Mouse (Mus musculus): Measurements from ENCODE around the gene Glp2r. TPM values are rescaled to one million over a fixed set of nuclear protein-coding genes. Genes with fewer than 3 reads are reported as not detected.

Gene Glp2r
- polyA plus RNA-seq, 1 experiment from 2014 or later, result 0.31 TPM

DNA sequence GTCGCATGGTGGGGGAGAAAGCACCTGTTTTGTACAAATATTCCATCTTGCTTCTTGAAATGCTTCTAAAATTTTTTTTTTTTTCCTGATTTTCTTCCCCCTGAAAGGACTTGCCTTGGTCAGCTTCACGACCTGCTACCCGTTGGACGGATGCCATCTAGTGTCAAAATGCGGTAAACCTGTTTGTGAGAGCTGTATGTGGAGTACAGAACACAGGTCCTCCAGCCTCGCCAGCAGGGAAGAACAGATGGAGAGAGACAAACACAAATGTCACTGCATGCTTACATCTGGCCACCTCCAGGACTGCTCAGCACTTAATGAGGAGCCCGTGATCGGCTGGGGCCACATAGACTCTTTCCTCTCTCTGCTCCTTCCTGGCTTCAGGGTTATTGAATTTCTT lies 1.6 kb upstream of the Glp2r start:
- no peak for ATAC-seq (ENCODE audit: insufficient read depth)
- H3K27me3 ChIP-seq, result no peaks in the 10 kb centered on the region; the same call in 1 of the 2 replicates
- no peaks in the 10 kb centered on the region for H3K9me3 ChIP-seq (replicated peaks)
- no peaks in the 10 kb centered on the region for H3K4me1 ChIP-seq (replicated peaks)
- H3K27ac ChIP-seq (replicated peaks), result no peak overlapping the region
- no peaks in the 10 kb centered on the region for H3K36me3 ChIP-seq (replicated peaks)
- H3K4me2 ChIP-seq, result no peak overlapping the region
- no peak overlapping the region for H3K9ac ChIP-seq
- WGBS (ENCODE audit: insufficient replicate concordance), result 11% methylated on average over 8 of the region's 8 CpGs
- no peak overlapping the region for H3K4me3 ChIP-seq (replicated peaks)

DNA sequence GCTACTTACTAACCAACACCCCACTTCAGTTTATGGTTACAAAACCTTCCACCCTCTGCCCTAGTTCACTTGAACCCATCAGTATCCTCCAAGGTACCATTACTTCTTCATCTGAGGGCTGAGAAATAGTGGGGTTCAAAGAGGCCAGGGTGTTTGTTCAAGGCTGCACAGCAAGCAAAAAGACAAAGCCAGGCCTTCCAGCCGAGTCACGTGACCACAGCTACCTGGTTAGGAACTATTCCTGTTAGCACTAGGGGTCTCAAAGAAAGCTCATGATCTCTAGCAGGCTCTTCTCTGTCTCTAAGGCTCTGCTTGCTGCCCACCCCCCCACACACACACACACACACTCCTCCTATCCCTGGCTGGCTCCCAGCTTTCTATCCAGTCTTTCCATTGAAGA lies 738 bp upstream of the Glp2r start:
- no peaks in the 10 kb centered on the region; the same call in 1 of the 2 replicates for H3K27me3 ChIP-seq
- H3K4me1 ChIP-seq (replicated peaks), result no peaks in the 10 kb centered on the region
- H3K9ac ChIP-seq, result no peak overlapping the region
- H3K9me3 ChIP-seq (replicated peaks), result no peaks in the 10 kb centered on the region
- H3K27ac ChIP-seq (replicated peaks), result no peak overlapping the region
- H3K36me3 ChIP-seq (replicated peaks), result no peaks in the 10 kb centered on the region
- no peak overlapping the region for H3K4me3 ChIP-seq (replicated peaks)
- no peak overlapping the region for H3K4me2 ChIP-seq
- ATAC-seq (ENCODE audit: insufficient read depth), result no peak
- WGBS (ENCODE audit: insufficient replicate concordance), result 64% methylated on average over 2 of the region's 2 CpGs

DNA sequence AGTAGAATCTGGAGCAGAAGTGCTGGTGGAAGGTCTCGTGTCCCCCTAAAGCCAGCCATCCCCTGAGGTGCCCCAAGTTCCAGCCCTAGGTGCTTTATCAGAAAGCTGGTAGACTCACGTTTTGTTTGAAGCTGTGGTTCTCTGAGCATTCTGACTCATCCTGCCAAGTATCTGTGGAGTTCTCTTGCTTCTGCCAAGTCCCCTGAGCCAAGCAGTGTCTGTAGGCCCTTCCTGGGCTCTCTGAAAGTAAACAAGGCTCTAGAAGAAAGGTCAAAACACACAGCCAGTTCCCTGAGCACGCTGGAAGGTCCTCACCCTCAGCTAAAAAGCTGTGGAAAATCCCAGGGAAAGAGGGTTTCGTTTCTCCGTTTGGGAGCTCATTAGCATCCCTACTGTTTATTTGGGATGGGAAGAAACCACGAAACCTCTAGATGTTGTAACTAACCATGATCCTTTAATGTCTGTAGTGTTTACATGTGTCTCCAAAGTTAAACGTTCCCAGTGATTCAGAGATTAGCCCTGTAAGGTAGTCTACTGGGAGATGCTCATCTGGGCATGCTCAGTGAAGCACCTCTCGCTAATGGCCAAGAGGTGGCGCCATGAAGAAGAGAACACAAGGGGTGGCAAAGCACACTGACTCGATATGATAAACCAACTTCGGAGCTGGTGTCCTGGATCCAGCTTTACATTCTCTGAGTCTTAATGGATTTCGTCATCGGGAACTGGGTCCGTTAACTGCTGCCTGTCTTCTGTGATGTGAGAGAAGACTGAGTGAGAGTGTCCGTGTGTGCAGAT lies 13.4 kb downstream of the Glp2r start:
- no peak overlapping the region for H3K4me2 ChIP-seq
- no peak overlapping the region for H3K27ac ChIP-seq (replicated peaks)
- no peaks in the 10 kb centered on the region for H3K27me3 ChIP-seq
- no peak for ATAC-seq (ENCODE audit: insufficient read depth)
- H3K9ac ChIP-seq, result no peak overlapping the region
- H3K4me3 ChIP-seq (replicated peaks), result no peak overlapping the region
- H3K36me3 ChIP-seq (replicated peaks), result no peaks in the 10 kb centered on the region
- WGBS (ENCODE audit: insufficient replicate concordance), result 47% methylated on average over 15 of the region's 15 CpGs
- H3K4me1 ChIP-seq (replicated peaks), result no peaks in the 10 kb centered on the region
- H3K9me3 ChIP-seq (replicated peaks), result no peaks in the 10 kb centered on the region

DNA sequence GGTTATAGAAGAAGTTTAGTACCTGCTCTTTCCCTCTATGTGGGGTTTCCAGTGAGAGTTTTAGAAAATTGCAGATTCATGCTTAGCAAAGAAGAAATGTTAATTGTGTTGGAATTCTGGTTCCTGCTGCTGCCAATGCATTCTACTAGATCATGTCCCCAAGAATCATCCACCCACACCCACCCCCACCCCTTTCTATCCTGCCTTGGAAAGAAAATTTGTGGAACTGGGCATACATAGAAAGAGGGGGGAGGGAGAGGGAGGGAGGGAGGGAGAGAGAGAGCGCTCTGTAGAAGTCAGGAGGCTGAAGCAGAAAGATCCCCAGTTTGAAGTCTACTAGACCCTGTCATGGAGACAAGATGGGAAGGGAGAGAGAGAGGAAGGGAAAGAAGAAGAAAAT lies 14.7 kb downstream of the Glp2r start:
- Histone ChIP-seq H3K36me3 (replicated peaks) (no peaks in the 10 kb centered on the region), H3K27ac (replicated peaks) (no peak overlapping the region), H3K27me3 (no peaks in the 10 kb centered on the region), H3K4me2 (no peak overlapping the region), H3K9ac (no peak overlapping the region), H3K4me1 (replicated peaks) (no peaks in the 10 kb centered on the region), H3K9me3 (replicated peaks) (no peaks in the 10 kb centered on the region), H3K4me3 (replicated peaks) (no peak overlapping the region)
- ATAC-seq (ENCODE audit: insufficient read depth), result no peak
- 72% methylated on average over 1 of the region's 1 CpGs for WGBS (ENCODE audit: insufficient replicate concordance)

DNA sequence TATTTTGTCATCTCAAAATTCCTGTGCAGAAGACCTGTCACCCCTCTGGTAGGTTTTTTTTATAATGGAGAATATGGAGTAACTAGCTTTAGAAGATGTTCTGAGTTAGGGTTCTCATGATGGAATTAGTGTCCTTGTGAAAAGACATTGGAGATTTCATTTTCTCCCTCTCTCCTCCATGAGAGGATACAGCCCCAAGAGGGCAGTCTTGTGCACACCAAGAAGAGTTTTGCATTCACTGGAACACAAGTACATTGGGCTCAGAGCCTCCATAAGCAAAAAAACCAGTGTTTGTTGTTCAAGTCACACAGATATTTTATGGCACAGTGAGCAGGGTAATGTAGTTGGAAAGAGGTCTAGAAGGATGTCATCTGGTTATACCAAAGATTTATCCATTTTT lies 29.4 kb downstream of the Glp2r start:
- no peak for ATAC-seq (ENCODE audit: insufficient read depth)
- no peak overlapping the region for H3K27ac ChIP-seq (replicated peaks)

DNA sequence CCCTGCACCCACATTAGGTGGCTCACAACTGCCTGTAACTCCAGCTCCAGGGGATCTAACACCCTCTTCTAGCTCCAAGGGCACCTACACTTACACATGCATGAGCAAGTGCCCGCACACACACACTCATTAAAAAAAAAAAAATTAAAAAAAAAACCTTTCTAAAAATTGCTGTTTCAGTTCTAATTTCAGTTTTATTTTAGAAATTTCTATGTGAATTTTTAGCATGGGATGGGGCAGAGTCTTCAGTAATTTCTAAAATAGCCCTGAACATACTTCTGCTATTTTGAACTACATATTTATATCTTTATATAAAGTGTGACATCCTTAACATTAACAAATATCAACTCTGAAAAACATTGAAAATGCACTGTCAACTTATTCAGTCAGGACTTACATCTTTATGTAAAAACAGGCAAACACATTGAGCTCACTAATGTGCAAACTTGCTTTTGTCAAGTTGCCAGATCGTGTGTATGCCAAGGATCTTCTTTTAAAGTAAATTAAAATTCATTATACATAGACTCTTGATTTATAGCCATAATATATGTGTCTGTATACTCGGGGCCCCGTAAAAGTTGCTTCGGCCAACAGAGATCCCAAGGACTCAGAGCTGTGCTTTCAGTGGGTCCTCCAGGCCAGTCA lies 32.0 kb downstream of the Glp2r start:
- 68% methylated on average over 5 of the region's 5 CpGs for WGBS (ENCODE audit: insufficient replicate concordance)
- no peak overlapping the region for H3K27ac ChIP-seq (replicated peaks)

More for the DNA sequence above, 29.4 kb downstream of the Glp2r start:
- no peak overlapping the region for H3K4me3 ChIP-seq (replicated peaks)
- H3K27me3 ChIP-seq, result no peaks in the 10 kb centered on the region
- no peak overlapping the region for H3K4me2 ChIP-seq
- H3K9me3 ChIP-seq (replicated peaks), result no peaks in the 10 kb centered on the region
- H3K36me3 ChIP-seq (replicated peaks), result no peaks in the 10 kb centered on the region
- no peaks in the 10 kb centered on the region for H3K4me1 ChIP-seq (replicated peaks)
- H3K9ac ChIP-seq, result no peak overlapping the region

DNA sequence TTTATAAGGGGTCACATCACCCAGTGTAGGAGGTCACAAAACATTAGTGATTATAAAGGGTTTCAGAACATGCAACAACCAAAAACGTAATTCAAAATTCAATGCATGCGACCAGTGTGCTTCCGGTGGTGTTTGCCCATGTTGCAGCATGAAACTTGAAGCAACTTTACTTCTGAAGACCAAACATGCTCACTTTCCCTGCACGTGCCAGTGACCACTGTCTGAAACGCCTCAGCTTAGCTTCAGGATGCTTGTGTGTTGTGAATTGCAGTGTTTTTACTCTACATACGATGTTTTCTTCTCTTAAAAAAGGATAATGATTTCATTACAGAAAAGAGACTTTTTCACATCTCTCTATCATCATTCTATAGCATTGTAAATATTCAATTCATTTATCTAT lies 32.6 kb downstream of the Glp2r start:
- Histone ChIP-seq H3K4me2 (no peak overlapping the region), H3K4me3 (replicated peaks) (no peak overlapping the region), H3K36me3 (replicated peaks) (no peaks in the 10 kb centered on the region), H3K9ac (no peak overlapping the region), H3K4me1 (replicated peaks) (no peaks in the 10 kb centered on the region), H3K9me3 (replicated peaks) (no peaks in the 10 kb centered on the region), H3K27ac (replicated peaks) (no peak overlapping the region), H3K27me3 (no peaks in the 10 kb centered on the region)
- WGBS (ENCODE audit: insufficient replicate concordance), result 59% methylated on average over 6 of the region's 6 CpGs
- ATAC-seq (ENCODE audit: insufficient read depth), result no peak

More for the DNA sequence above, 32.0 kb downstream of the Glp2r start:
- no peaks in the 10 kb centered on the region for H3K27me3 ChIP-seq
- no peak overlapping the region for H3K9ac ChIP-seq
- H3K4me3 ChIP-seq (replicated peaks), result no peak overlapping the region
- no peaks in the 10 kb centered on the region for H3K9me3 ChIP-seq (replicated peaks)
- no peak overlapping the region for H3K4me2 ChIP-seq
- no peaks in the 10 kb centered on the region for H3K4me1 ChIP-seq (replicated peaks)
- no peaks in the 10 kb centered on the region for H3K36me3 ChIP-seq (replicated peaks)
- ATAC-seq (ENCODE audit: insufficient read depth), result no peak

DNA sequence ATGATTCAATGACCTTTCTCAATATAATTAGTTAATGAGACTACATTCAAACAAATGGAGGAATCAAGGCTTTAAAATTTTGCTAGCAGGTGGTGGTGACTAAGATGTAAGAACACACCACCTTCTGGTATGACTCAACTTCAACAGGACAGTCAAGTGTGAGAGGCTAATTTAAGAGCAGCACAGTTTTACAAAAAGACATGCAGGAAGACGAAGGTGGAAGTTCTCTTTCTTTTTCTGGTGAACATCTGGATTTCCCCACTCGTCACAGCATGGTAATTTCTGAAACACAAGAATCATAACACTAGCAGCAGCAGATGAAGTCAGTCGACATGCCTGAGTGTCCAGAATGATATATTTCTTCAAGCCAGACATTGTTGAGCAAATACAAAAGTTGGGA lies 36.4 kb downstream of the Glp2r start:
- Histone ChIP-seq H3K27me3 (no peaks in the 10 kb centered on the region), H3K9me3 (replicated peaks) (no peaks in the 10 kb centered on the region), H3K4me1 (replicated peaks) (no peaks in the 10 kb centered on the region), H3K36me3 (replicated peaks) (no peaks in the 10 kb centered on the region), H3K27ac (replicated peaks) (no peak overlapping the region), H3K4me2 (no peak overlapping the region), H3K9ac (no peak overlapping the region), H3K4me3 (replicated peaks) (no peak overlapping the region)
- ATAC-seq (ENCODE audit: insufficient read depth), result no peak
- WGBS (ENCODE audit: insufficient replicate concordance), result 40% methylated on average over 3 of the region's 3 CpGs

DNA sequence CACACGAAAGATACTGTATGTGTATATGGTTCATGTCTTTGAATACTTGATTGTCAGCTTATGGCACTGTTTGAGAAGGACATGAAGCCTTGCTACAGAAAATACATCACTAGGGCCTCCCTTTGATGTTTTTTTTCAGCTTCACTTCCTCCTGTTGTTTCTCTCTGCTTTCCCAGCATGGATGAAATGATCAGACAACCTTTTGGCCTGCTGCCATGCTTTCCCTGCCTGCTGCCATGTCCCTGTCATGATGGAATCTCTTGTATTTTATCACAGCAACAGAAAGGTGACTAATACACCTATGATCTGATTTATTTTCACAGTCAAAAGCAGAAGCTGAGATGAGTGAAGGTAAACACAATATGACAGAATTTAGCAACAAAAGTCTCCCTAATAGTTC lies 37.2 kb downstream of the Glp2r start:
- WGBS (ENCODE audit: insufficient replicate concordance), result 71% methylated on average over 1 of the region's 1 CpGs
- no peak overlapping the region for H3K4me2 ChIP-seq
- ATAC-seq (ENCODE audit: insufficient read depth), result no peak

DNA sequence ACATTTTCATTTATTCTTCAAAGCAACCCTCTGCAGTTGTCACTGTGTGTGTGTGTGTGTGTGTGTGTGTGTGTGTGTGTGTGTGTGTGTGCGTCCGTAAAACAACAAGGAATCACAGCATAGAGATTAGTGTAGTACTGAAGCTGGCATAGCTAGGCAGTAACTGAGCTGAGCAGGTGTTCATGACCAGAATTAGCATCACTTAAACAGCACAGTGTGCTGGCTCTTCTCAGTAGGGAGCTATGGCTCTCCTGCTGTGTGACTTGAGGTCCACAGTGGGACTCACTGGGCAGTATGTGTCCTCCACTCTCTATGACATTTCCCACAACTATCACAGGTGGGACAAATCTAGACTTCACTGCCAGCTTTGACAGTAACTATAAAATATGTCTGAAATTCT lies 39.9 kb downstream of the Glp2r start:
- ATAC-seq (ENCODE audit: insufficient read depth), result no peak
- no peak overlapping the region for H3K27ac ChIP-seq (replicated peaks)
- no peaks in the 10 kb centered on the region for H3K4me1 ChIP-seq (replicated peaks)
- H3K9ac ChIP-seq, result no peak overlapping the region
- H3K4me3 ChIP-seq (replicated peaks), result no peak overlapping the region
- H3K27me3 ChIP-seq, result no peaks in the 10 kb centered on the region
- 52% methylated on average over 2 of the region's 2 CpGs for WGBS (ENCODE audit: insufficient replicate concordance)
- H3K36me3 ChIP-seq (replicated peaks), result no peaks in the 10 kb centered on the region
- H3K9me3 ChIP-seq (replicated peaks), result no peaks in the 10 kb centered on the region
- no peak overlapping the region for H3K4me2 ChIP-seq

More for the DNA sequence above, 37.2 kb downstream of the Glp2r start:
- Histone ChIP-seq H3K36me3 (replicated peaks) (no peaks in the 10 kb centered on the region), H3K4me3 (replicated peaks) (no peak overlapping the region), H3K9me3 (replicated peaks) (no peaks in the 10 kb centered on the region), H3K9ac (no peak overlapping the region), H3K27me3 (no peaks in the 10 kb centered on the region), H3K4me1 (replicated peaks) (no peaks in the 10 kb centered on the region), H3K27ac (replicated peaks) (no peak overlapping the region)

DNA sequence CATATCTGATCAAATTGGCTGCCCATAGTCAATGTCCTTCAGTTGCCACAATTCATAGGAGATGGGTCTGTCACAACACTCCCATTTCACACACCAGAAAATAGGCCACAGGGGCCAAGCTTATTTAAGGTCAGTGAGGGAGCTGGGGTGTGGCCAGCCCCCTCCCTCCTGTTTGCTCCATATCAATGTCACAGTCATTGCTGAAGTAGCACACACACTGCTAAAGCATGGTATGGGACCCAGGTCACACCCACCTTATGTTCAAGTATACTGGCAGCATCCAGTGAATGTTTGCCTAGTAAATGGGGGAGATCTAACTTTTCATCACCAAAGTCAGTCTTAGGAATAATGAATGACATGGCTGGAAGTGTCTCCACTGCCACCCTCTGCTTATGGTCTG lies 42.2 kb downstream of the Glp2r start:
- no peak overlapping the region for H3K9ac ChIP-seq
- H3K4me3 ChIP-seq (replicated peaks), result no peak overlapping the region
- no peaks in the 10 kb centered on the region for H3K27me3 ChIP-seq
- no peak overlapping the region for H3K27ac ChIP-seq (replicated peaks)
- H3K4me2 ChIP-seq, result no peak overlapping the region
- H3K4me1 ChIP-seq (replicated peaks), result no peaks in the 10 kb centered on the region
- no peak for ATAC-seq (ENCODE audit: insufficient read depth)
- no peaks in the 10 kb centered on the region for H3K36me3 ChIP-seq (replicated peaks)
- no peaks in the 10 kb centered on the region for H3K9me3 ChIP-seq (replicated peaks)

DNA sequence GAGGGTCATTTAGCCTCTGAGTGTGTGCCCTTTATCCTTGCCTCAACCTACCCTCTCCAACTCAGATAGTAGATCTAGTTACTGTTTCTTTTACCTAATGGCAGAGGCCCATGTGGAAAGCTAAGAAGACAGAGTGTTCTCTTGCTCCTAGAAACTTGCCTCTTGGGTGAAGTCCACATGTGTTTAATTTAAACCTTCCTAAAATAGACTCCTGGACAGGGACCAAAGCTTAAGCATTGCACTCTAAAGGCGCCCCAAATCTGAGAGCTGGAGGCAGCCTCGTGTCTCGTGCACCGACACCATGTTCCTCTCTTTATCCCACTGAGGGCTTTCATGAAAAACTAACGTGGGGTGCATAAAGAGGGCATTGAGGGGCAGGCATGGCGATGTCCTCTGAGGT lies 43.9 kb downstream of the Glp2r start:
- WGBS (ENCODE audit: insufficient replicate concordance), result 53% methylated on average over 6 of the region's 6 CpGs
- no peak for ATAC-seq (ENCODE audit: insufficient read depth)
- no peak overlapping the region for H3K9ac ChIP-seq

More for the DNA sequence above, 43.9 kb downstream of the Glp2r start:
- no peak overlapping the region for H3K4me2 ChIP-seq
- no peaks in the 10 kb centered on the region for H3K27me3 ChIP-seq
- no peak overlapping the region for H3K4me3 ChIP-seq (replicated peaks)
- H3K9me3 ChIP-seq (replicated peaks), result no peaks in the 10 kb centered on the region
- H3K36me3 ChIP-seq (replicated peaks), result no peaks in the 10 kb centered on the region
- H3K4me1 ChIP-seq (replicated peaks), result no peaks in the 10 kb centered on the region
- no peak overlapping the region for H3K27ac ChIP-seq (replicated peaks)

Data from liver, embryonic 15.5 days (tissue).